Mouse (Mus musculus): ENCODE measurements around the gene Spta1.

The Spta1 gene

DNA sequence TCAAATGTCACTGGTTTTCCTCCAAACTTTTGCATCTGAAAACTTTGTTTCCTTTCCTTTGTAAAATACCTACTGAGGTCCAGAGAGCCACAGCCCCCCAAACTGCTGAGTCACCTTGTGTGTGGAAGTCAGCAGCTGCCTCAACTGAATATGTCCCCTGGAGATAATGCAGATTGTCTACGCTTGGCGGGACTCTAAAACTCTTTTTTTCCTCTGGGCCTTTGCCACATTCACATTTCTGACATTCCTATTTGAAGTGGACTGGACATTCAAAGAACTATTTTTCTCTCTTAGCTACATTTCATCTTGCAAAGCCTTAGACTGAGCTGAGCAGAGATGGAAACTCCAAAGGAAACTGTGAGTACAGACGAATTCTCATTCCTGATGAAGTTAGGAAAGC lies at the start of gene Spta1:
Spta1 (plus strand) TSS at position 172 of the 400 bp plus-strand sequence.
- no peak for DNase-seq

DNA sequence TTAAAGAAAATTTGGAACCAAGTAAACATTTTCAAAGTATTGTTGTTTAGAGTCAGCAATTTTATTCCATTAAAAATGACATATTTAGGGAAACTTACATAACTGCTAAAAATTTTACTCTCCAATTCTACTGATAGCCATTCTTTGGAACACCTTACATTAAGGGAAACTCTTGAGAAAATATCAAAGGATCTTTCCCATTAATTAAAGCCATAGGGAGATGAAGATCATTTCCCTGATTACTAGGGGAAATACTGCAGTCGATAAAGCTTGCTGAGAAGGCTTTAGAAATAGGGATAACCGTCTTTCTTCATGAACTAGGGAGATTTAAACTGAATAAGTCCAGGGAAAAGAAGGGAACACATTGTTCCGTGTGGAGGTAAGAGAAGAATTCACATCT lies 41.4 kb upstream of the Spta1 start, which contains the start of gene Olfr424:
Olfr424 (plus strand) TSS at position 301 of the 400 bp plus-strand sequence.
- no peak for DNase-seq

DNA sequence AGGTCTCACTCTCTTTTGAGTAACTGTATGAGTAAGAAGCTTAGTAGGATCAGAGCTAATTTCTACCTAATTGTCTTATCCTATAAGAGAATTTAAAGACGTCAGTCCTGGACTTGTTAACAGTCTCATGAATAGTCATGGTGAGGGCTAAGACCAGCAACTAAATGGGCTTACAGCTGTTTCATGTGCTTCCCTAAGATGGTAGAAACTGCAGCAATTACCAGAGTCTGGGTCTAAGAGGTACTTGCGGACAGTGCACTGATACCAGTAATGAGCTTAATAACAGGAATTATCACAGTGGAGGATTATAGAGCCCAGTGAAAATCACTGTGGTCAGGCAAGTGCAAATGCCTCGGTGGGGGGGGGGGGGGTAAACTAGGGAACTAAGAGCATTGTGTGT lies 40.6 kb upstream of the Spta1 start:
- no peak for DNase-seq

DNA sequence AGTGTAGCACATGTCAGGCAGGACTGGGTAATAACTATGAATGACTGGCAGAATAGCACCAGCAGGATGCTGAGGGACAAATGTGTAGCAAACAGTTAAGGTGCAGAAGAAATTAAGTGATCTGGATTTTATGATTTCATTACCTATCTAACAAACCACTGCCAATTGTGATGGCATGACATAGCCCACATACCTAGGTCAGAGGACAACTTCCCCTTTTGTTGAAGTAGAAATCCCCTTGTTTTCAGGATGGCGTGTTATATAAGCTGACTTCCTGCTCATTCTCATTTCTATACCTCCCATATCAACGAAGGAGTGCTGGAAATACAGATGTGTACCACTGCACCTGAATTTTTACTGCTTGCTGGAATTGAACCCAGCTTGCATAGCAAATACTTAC lies 31.2 kb upstream of the Spta1 start:
- no peak for DNase-seq

DNA sequence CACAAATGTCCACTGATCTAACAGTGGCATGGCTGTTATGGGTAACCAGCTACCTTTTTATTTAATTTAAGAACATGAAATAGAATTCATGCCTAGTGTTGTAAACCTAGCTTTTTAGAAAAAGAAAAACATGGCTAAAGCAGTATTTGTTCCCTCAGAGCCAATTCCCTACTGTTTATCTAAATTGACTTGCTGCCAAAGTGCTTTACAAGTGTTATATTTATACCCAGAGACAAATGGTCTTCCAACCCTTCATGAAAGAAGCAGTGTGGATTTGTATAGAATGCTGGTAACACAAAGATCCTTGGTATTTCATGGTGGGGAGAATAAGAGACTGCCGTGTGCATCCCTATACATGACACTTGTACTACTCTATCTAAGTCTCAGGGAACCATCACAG lies 25.9 kb upstream of the Spta1 start:
- DNase-seq, result no peak

DNA sequence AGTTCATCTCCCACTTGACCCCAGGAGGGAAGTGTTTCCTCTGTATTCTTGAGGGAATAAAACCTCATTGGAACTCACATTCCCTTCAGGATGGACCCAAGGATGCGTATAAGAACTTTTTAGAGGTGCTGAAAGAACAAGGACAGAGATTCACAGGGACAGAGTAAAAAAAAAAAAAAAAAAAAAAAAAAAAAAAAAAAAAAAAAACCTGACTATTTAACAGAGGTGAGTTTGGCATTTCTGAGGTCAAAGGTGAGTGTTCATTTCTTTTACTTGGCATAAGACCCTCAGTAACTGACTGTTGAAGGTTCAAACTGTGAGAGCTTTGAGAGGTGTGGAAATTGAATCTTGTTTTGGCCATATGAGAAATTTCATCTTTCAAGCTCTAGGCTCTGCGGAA lies 23.3 kb upstream of the Spta1 start:
- no peak for DNase-seq

DNA sequence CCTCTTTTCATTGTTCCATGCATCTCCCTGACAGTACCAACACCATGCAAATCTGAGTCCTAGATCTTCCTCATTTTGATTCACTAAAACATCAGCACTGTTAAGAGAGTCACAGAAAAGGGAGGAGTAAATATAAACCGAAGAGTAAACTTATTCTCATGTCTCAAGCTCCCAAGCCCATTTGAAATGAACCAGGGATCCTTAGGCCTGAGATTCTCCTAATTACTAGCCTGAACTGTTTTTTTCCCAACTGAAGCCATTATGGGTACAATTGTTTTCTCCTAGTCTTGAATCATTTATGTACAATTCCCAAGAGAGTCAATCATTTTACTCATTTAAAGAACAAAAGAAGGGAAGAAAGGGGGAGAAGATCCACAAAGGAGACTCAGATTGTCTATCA lies 17.2 kb upstream of the Spta1 start, which contains the start of gene Olfr420:
Olfr420 (plus strand) TSS at position 301 of the 400 bp plus-strand sequence.
- DNase-seq, result no peak

DNA sequence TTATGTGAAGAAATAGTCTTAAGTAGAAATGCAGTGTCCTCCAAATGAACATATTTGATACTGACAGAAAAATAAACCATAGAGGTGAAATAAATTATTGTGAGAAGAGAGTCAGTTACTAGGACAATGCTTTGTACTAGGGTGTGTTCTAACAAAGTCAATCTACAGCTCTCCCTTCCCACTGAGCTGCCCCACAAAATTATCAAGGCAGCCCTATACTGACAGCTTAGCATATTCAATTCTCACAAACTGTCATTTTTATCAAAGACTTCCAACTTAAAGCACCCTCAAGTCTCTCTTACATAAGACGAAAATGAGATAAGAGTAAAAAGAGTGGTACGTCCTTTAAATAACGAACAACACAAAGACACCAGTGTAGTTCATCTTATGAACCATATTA lies 15.0 kb upstream of the Spta1 start:
- no peak for DNase-seq

DNA sequence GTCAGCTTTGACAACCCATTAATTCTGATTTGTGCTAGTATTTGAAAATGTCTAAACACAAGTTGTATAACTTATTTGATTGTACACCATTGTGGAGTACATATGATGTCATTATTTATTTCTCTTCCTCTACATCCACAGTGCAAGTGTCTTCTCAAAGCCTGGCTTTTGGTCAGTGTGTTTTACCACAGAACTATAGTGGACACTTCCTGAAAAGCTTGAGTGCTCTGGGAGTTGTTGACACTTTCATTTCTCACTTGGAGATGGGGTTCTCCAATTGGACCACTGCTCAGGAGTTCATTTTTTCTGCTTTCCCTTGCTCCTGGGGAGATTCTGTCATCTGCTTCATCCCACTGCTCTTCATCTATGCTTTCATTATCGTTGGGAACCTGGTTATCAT lies 14.1 kb upstream of the Spta1 start:
- no peak for DNase-seq

DNA sequence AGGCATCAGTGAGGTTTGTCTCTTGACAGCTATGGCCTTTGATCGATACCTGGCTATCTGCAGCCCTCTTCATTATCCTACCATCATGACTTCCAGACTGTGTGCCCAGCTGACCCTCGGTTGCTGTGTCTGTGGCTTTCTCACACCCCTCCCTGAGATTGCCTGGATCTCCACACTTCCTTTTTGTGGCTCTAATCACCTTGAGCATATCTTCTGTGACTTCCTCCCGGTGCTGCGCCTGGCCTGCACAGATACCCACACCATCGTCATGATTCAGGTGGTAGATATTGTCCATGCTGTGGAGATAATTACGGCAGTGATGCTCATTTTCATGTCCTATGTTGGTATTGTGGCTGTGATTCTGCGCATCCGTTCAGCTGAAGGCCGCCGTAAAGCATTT lies 13.5 kb upstream of the Spta1 start:
- no peak for DNase-seq

DNA sequence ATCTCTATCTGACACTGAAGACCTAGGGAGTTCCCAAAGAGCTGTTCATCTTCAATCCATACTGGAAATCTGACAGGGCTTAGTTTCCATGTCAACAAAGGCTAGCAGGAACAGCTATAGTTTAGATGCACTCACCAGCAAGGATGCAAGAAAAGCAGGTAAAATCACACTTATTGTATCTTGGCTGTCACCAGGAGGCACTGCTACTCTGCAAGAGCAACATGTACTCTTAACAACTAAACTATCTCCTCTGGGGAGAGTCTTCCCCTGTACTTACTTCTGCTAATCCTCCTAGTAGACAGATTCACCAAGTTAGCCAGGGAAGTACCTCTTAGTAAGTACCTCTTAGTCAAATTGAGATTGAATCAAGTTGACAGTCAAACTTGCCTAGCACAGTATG lies 3.6 kb upstream of the Spta1 start:
- DNase-seq, result no peak

DNA sequence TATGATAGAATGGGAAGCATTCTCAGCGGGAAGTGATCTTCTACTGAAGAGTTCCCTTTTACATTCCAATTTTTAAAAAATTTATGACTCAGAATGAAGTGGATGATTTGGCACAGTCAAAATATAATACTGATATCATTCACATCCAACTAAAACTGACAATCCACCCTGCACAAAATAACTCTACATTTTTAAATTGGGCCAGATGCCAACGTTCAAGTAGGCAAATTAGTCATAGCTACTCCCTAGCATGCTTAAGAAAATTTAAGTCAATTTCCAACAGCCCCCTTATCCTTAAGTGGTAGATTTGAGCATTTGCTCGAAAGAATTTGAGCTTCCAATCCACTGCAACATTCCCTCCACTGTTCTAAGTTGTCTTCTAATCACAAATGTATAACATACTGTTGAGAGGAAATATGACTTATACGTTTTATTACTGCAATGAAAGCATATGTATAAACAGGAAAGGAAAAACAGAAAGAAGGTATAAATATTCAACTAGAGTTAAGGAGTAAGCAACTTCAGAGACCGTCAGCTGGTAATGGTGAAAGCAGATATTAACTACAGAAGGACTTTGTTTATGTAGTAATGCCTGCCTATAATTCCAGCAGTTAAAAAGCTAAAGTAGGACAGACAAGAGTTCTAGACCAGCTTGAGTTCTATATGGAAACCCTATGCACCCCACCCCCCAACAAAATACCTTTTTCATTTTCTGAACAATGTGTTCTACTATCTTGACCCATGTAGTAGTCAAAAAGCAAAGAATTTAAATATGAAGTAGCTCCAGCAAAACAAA lies 1.7 kb upstream of the Spta1 start:
- DNase-seq, result no peak

DNA sequence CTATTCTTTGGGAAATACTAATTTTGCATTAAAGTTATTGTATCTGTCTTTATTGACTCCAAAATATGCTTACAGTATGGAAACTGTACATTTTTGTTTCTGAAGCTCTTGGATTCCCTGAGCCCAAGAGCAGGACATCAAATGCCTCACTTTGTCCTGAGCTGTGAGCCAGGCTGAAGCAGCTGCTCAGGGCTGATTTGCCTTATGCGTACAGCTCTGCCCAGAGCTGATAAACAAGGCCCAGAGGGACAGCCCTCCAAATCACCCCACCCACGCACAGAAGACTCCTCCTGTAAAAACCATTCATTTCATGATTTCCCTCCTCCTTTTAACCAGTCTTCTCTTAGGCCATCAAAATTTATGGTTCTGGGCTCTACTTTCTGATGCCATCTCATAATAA lies 1.0 kb upstream of the Spta1 start:
- DNase-seq, result no peak

DNA sequence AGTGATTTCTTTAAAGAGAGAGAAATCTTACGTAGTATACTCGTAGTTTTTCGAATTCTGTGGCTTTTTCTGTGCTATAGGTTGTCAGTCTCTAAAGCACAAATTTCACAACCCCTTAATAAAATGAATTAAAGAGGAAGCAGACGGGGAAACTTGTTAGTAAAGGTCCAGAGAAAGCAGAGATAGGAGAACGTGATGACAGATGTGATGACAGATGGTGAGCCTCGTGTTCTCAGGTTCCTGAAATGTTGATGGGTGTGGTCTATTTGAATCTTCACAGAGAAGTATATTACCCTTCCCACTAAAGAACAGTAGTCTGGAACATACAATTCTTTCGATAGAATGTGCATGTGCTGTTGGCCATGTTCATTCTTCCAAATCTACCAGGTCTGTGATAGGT lies 32.1 kb downstream of the Spta1 start:
- DNase-seq, result no peak

DNA sequence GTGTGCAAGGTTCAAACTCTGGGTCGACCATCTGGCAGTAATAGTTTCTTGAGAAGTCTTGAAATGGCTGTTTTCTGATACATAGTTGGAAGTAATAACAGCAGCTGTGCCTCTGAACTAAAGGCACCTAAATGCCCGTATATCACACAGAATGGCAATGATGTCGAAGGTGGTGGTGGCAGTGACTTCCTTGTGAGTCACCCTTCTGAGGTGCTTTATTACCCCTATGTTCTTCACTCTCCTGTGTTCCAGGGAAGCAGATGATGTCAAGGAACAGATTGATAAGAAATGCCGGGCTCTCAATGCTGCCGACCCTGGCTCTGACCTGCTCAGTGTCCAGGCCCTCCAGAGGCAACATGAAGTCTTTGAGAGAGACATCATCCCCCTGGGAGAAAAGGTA lies 39.7 kb downstream of the Spta1 start:
- DNase-seq, result no peak

DNA sequence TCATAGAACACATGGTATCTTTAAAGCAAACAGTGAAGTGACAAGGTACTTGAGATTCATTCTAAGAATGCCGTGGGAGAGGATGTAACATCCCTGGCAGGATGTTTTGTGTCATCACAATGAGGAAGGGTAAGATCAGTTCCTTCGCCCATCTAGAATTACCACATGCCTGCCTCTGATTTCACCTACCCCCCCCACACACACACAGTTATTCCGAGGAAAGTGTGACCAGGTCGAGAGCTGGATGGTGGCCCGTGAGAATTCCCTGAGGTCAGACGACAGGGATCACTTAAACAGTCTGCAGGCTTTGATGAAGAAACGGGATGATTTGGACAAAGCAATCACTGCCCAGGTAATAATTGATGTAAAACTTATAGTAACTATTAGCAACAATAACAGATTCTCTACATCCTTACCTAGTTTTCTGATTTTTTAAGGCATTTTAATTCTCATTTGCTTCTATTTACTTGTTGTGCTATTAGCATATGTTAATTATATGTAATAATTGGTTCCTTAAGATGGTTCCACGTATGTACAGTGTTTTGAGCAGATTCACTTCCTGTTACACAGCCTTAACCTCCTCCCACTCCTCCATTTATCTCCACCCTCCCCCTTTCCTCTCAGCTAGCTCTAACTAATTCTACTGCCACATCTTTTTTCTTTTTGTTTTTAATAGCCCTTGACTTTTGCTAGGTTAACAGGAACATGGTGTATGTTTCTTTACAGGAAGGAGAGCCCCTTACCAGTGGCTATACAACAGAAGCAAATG lies 42.9 kb downstream of the Spta1 start:
- no peak for DNase-seq

DNA sequence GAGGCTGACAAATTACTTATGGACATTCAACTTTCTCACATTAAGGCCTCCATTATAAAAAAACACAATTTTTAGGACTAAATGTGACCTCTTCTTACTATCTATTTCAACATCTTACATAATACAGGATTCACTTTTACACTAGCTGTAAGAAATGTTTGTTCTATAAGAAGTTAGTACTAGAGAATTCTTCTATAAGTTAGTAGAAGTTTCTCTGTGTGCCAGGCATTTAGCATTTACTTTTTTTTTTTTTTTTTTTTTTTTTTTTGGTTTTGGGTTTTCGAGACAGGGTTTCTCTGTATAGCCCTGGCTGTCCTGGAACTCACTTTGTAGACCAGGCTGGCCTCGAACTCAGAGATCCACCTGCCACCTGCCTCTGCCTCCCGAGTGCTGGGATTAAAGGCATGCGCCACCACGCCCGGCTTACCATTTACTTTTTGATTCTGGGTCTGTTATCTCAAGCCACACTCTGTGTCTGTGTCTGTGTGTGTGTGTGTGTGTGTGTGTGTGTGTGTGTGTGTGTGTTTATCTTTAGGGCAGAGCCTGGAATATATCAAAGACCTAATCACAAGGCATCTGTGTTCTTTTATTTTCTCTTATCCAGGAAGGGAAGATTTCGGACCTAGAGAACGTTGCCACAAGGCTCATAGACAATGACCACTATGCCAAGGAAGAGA lies 44.1 kb downstream of the Spta1 start:
- no peak for DNase-seq

DNA sequence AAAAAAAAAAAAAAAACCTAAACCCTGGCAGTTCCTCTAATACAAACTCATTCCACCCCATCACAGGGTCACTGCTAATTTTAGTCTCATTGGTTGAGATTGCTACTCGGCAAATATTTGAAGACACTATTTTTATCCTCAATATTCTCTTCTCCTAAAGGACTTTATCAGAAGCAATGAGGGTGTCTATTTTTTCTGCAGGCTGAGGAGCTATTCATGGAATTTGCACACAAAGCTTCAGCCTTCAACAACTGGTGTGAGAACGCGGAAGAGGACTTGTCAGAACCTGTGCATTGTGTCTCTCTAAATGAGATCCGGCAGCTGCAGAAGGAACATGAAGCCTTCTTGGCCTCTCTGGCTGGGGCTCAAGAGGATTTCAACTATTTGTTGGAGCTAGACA lies 67.3 kb downstream of the Spta1 start:
- DNase-seq, result no peak

DNA sequence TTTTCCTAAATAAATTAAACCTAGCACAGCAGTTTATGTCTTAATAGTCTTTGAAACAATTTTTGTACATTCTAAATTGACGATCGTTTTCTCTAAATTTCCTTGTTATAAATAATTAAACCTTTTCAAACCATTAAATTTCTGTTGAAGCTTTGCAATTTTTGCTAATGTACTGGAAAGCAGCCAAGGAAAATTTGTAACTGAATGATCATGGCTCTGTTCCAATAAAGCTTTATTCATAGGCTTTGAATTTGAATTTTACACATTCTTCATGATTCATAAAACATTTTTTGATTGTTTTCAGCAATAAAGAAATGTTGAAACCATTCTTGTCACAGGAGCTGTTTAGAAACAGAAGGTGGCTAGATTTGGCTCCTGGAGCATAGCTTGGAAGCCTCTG lies 72.0 kb downstream of the Spta1 start:
- no peak for DNase-seq

DNA sequence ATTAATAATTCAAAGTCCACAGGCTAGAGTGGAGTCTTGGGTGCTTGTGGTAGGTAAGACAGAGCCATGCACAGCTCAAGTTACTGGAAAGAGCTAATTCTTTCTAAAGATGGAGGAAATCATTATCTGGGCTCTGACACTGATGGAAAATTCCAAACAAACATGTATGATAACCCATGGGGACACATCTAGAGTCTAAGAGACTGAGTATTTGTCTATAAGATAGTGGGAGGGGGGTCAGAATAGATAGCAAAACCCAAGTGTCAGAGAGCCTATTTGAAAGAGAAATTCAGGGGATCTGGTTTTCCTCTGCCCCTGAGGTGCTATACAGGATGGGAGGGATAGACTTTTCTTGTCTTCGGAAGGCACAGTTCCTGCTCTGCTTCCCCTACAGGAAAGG lies 73.5 kb downstream of the Spta1 start:
- DNase-seq, result no peak

DNA sequence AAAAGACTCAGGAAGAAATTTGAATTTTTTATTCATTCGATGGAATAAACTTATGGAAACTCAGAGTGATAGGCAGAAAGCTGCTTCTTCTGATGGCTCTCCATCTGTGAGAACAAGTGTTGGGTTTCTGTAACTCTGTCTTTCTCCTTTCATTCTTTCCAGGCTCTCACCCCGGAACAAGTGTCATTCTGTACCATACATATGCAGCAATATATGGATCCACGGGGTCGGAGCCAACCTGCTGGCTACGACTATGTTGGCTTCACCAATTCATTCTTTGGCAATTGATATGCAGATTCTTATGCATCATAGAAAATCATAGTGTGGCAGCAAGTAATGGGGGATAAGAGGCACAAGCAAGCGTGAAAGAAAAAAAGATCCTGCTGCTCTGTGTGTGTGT lies 74.6 kb downstream of the Spta1 start:
- no peak for DNase-seq

DNA sequence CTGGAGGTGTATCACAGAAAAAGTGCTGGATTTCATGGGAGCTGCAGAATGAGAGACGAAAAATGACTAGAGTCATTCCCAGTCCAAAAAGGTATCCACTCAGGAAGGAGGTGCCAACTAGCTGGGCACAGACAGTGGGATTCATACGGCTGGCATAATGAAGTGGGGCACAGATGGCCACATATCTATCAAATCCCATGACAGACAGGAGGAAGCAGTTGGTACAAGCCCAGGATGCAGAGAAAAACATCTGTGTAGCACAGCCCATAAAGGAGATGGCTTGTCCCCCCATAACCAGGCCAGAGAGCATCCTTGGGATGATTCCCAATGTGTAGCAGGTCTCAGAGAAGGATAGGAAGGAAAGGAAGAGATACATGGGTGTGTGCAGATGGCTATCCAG lies 77.8 kb downstream of the Spta1 start:
- DNase-seq, result no peak

DNA sequence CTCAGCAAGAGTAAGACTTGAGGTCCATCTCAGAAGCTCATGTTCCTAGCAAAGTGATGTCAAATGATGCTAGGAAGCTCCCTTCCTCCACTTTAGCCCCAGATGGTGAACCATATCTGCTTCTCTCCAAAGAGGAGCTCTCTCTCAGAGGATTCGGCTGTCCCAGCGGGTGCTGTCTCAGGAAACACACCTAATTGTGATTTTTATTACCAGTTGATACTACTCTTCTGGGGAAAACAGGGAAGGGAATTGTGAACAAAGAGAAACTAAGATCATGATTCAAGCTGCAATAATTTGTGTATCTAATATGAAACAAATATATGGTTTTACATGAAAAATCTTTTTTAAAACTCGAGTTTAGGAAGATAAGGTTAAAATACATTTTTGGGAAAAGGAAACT lies 79.4 kb downstream of the Spta1 start, which contains the start of gene Olfr419:
Olfr419 (minus strand) TSS at position 101 of the 400 bp plus-strand sequence.
- DNase-seq, result no peak

DNA sequence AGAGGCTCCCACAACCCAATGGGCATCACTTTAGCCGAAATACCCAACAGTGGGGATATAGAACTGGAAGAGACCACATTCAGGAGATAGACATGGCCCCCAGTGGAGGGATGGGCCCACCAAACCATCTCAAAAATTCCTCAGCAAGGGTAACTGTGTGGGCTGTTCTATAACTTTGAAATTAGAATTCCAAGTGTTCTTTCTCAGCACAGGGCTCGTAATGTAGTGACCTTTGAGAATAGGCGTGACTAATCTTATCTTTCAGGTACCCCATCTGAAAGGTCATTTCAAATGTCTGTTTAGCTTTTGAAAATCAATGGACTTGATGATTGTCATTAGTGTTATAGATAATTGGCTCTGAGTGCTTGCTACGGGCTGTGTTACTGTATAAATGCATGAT lies 95.2 kb downstream of the Spta1 start:
- DNase-seq, result no peak

Measured in cerebellum, adult 11-12 months (tissue).